Mouse (Mus musculus) heart, embryonic 15.5 days (tissue): Measurements from ENCODE around the gene Gmppb. TPM values are rescaled to one million over a fixed set of nuclear protein-coding genes. Genes with fewer than 3 reads are reported as not detected.
"Not testable (repeated sequence)": the region's sequence is repeated elsewhere in the genome, so short reads cannot be mapped to it uniquely, and the experiment has no call there.

Experiments
- ATAC-seq: fragments of 200-750 bp; cut with Nextera tagmentation; replicated peaks from 2 replicates; pipeline ENCODE4 v1.8.0; 2017; ENCODE audit warnings: low read depth, moderate TSS enrichment; ENCODE audit not compliant: insufficient number of reproducible peaks, insufficient read depth, low FRiP score
- H3K27ac ChIP-seq: fragments of 300-500 bp; sonication (generic); 2 replicates; pipeline ENCODE4 v1.5.1; 2015; ENCODE audit warnings: mild to moderate bottlenecking, inconsistent platforms
- H3K27me3 ChIP-seq: fragments of 300-500 bp; sonication (generic); 2 replicates; pipeline ENCODE4 v1.6.1; 2015; ENCODE audit warnings: inconsistent platforms
- H3K36me3 ChIP-seq: fragments of 300-500 bp; sonication (generic); 2 replicates; pipeline ENCODE4 v1.6.1; 2015; ENCODE audit warnings: mild to moderate bottlenecking, inconsistent platforms
- H3K4me1 ChIP-seq: fragments of 300-500 bp; sonication (generic); replicated peaks from 2 replicates; pipeline ENCODE4 v1.6.1; 2015; ENCODE audit warnings: inconsistent platforms
- H3K4me2 ChIP-seq: fragments of 300-500 bp; sonication (generic); 2 replicates; pipeline ENCODE4 v1.6.1; 2015; ENCODE audit warnings: inconsistent platforms, mild to moderate bottlenecking, moderate library complexity
- H3K4me3 ChIP-seq: fragments of 300-500 bp; sonication (generic); 2 replicates; pipeline ENCODE4 v1.5.1; 2015; ENCODE audit warnings: mild to moderate bottlenecking, inconsistent platforms
- H3K9ac ChIP-seq: fragments of 300-500 bp; sonication (generic); 2 replicates; pipeline ENCODE4 v1.6.1; 2015; ENCODE audit warnings: mild to moderate bottlenecking, inconsistent platforms
- H3K9me3 ChIP-seq: fragments of 300-500 bp; sonication (generic); replicated peaks from 2 replicates; pipeline ENCODE4 v1.6.1; 2016; ENCODE audit warnings: inconsistent platforms
- WGBS: fragments of 180-500 bp; shearing (Covaris S2); methylation state at CpG from one replicate; pipeline ENCODE4 v1.1.7; 2015; ENCODE audit warnings: mixed read lengths; 5-methylcytosine and 5-hydroxymethylcytosine counted together
- polyA plus RNA-seq: library from polyadenylated mRNA; unstranded; fragments of >200 nt; fragmentation: Nextera tagmentation; extraction: Ambion mirVana; gene quantifications from 2 replicates; pipeline ENCODE4 v1.2.1, GENCODE M21; 2015

Gmppb gene
- 18.3 and 23.8 TPM in 2 replicates for polyA plus RNA-seq

- H3K36me3 ChIP-seq, result peaks cover 40% of the 10 kb centered on the region
- 0% methylated on average over 35 of the region's 39 CpGs for WGBS
Measured at GRCm38 (mm10) chr9:108049016-108049455, at the start of gene Gmppb. Gene Gmppb (plus strand): TSS chr9:108049242.

GRCm38 (mm10) chr9:108001922-108002770, 46.9 kb upstream of the Gmppb start, which contains the start of gene Ip6k1:
Gene Ip6k1 (plus strand): TSS chr9:108002501.
- peak within 1 kb of the TSS; percentile 99 for H3K9ac ChIP-seq
- under 1% methylated on average over 51 of the region's 51 CpGs for WGBS
- peak within 1 kb of the TSS; percentile 81 for H3K4me2 ChIP-seq
- H3K27me3 ChIP-seq, result no peaks in the 10 kb centered on the region
- peak; percentile 99 for ATAC-seq
- peak within 1 kb of the TSS; percentile 96 for H3K27ac ChIP-seq
- H3K36me3 ChIP-seq, result no peaks in the 10 kb centered on the region
- H3K9me3 ChIP-seq, result no peaks in the 10 kb centered on the region
- H3K4me3 ChIP-seq, result peak within 1 kb of the TSS; percentile 99
- H3K4me1 ChIP-seq, result peaks cover 23% of the 10 kb centered on the region

More at GRCm38 (mm10) chr9:108049016-108049455, at the start of gene Gmppb:
- ATAC-seq, result peak; percentile 93
- Histone ChIP-seq H3K27me3 (no peaks in the 10 kb centered on the region), H3K9ac (peak within 1 kb of the TSS; percentile 78), H3K4me2 (peak within 1 kb of the TSS; percentile 88), H3K4me3 (peak within 1 kb of the TSS; percentile 77), H3K9me3 (no peaks in the 10 kb centered on the region), H3K4me1 (peaks cover 45% of the 10 kb centered on the region), H3K27ac (peak within 1 kb of the TSS; percentile 82)

- ATAC-seq, result peak; percentile 33
- Histone ChIP-seq H3K4me3 (peak overlapping the region; percentile 99), H3K4me2 (peak overlapping the region; percentile 73), H3K9me3 (no peaks in the 10 kb centered on the region), H3K36me3 (no peaks in the 10 kb centered on the region), H3K9ac (peak overlapping the region; percentile 99), H3K27me3 (no peaks in the 10 kb centered on the region), H3K27ac (peak overlapping the region; percentile 96), H3K4me1 (peaks cover 23% of the 10 kb centered on the region)
- under 1% methylated on average over 50 of the region's 50 CpGs for WGBS
Measured at GRCm38 (mm10) chr9:108002778-108003530, 46.1 kb upstream of the Gmppb start.

GRCm38 (mm10) chr9:108003531-108003890, 45.5 kb upstream of the Gmppb start:
- Histone ChIP-seq H3K9ac (peak overlapping the region; percentile 99), H3K9me3 (no peaks in the 10 kb centered on the region), H3K4me2 (peak overlapping the region; percentile 73), H3K27ac (peak overlapping the region; percentile 96; the same call in 1 of the 2 replicates), H3K27me3 (no peaks in the 10 kb centered on the region), H3K4me3 (peak overlapping the region; percentile 99), H3K4me1 (peaks cover 28% of the 10 kb centered on the region), H3K36me3 (no peaks in the 10 kb centered on the region)
- no peak for ATAC-seq
- 14% methylated on average over 8 of the region's 8 CpGs for WGBS

- peaks cover 7% of the 10 kb centered on the region; the same call in 1 of the 2 replicates for H3K36me3 ChIP-seq
- H3K4me2 ChIP-seq, result no peak overlapping the region
- no peaks in the 10 kb centered on the region for H3K27me3 ChIP-seq
- no peak overlapping the region for H3K9ac ChIP-seq
- H3K9me3 ChIP-seq, result no peaks in the 10 kb centered on the region
- H3K4me3 ChIP-seq, result no peak overlapping the region
- no peak for ATAC-seq
- 87% methylated on average over 5 of the region's 5 CpGs for WGBS
- no peak overlapping the region for H3K27ac ChIP-seq
- peaks cover 29% of the 10 kb centered on the region for H3K4me1 ChIP-seq
Measured at GRCm38 (mm10) chr9:108008041-108008440, 41.0 kb upstream of the Gmppb start.

- H3K36me3 ChIP-seq, result peaks cover 8% of the 10 kb centered on the region; the same call in 1 of the 2 replicates
- H3K4me3 ChIP-seq, result no peak overlapping the region
- no peak overlapping the region for H3K27ac ChIP-seq
- peaks cover 10% of the 10 kb centered on the region; the same call in 1 of the 2 replicates for H3K4me1 ChIP-seq
- no peaks in the 10 kb centered on the region for H3K27me3 ChIP-seq
- H3K9ac ChIP-seq, result no peak overlapping the region
- H3K4me2 ChIP-seq, result no peak overlapping the region
- no peaks in the 10 kb centered on the region for H3K9me3 ChIP-seq
- ATAC-seq, result no peak
Measured at GRCm38 (mm10) chr9:108010385-108010784, 38.7 kb upstream of the Gmppb start.

GRCm38 (mm10) chr9:108013577-108013976, 35.5 kb upstream of the Gmppb start:
- H3K36me3 ChIP-seq, H3K4me2 ChIP-seq, H3K27me3 ChIP-seq, H3K4me1 ChIP-seq, ATAC-seq, H3K9me3 ChIP-seq, H3K9ac ChIP-seq, H3K27ac ChIP-seq, H3K4me3 ChIP-seq: not testable (repeated sequence)
- WGBS, result 92% methylated on average over 2 of the region's 2 CpGs

- 82% methylated on average over 3 of the region's 3 CpGs for WGBS
- H3K4me3 ChIP-seq, result no peak overlapping the region
- no peak overlapping the region for H3K27ac ChIP-seq
- no peaks in the 10 kb centered on the region for H3K27me3 ChIP-seq
- no peak overlapping the region for H3K9ac ChIP-seq
- peaks cover 12% of the 10 kb centered on the region for H3K4me1 ChIP-seq
- peaks cover 8% of the 10 kb centered on the region; the same call in 1 of the 2 replicates for H3K36me3 ChIP-seq
- no peak overlapping the region for H3K4me2 ChIP-seq
- H3K9me3 ChIP-seq, result no peaks in the 10 kb centered on the region
- ATAC-seq, result no peak
Measured at GRCm38 (mm10) chr9:108017127-108017526, 31.9 kb upstream of the Gmppb start.

GRCm38 (mm10) chr9:108020741-108021140, 28.3 kb upstream of the Gmppb start:
- Histone ChIP-seq H3K4me1 (peaks cover 12% of the 10 kb centered on the region), H3K9ac (no peak overlapping the region), H3K27me3 (no peaks in the 10 kb centered on the region), H3K4me3 (no peak overlapping the region), H3K36me3 (peaks cover 19% of the 10 kb centered on the region), H3K9me3 (no peaks in the 10 kb centered on the region), H3K4me2 (0 out of 2 replicates have a peak overlapping the region, but pooled peaks have one; percentile 29), H3K27ac (peak overlapping the region; percentile 54)
- no peak for ATAC-seq
- WGBS, result 86% methylated on average over 1 of the region's 1 CpGs

GRCm38 (mm10) chr9:108023216-108023615, 25.8 kb upstream of the Gmppb start:
- no peaks in the 10 kb centered on the region for H3K27me3 ChIP-seq
- H3K4me2 ChIP-seq, result no peak overlapping the region
- H3K27ac ChIP-seq, result no peak overlapping the region
- no peak overlapping the region for H3K4me3 ChIP-seq
- H3K4me1 ChIP-seq, result peaks cover 12% of the 10 kb centered on the region
- H3K9ac ChIP-seq, result no peak overlapping the region
- ATAC-seq, result no peak
- peaks cover 39% of the 10 kb centered on the region for H3K36me3 ChIP-seq
- 88% methylated on average over 3 of the region's 3 CpGs for WGBS
- H3K9me3 ChIP-seq, result no peaks in the 10 kb centered on the region

GRCm38 (mm10) chr9:108026584-108026983, 22.5 kb upstream of the Gmppb start:
- H3K4me3 ChIP-seq, result no peak overlapping the region
- 95% methylated on average over 3 of the region's 3 CpGs for WGBS
- H3K9ac ChIP-seq, result no peak overlapping the region
- H3K9me3 ChIP-seq, result no peaks in the 10 kb centered on the region
- H3K4me1 ChIP-seq, result peaks cover 1% of the 10 kb centered on the region; the same call in 1 of the 2 replicates
- ATAC-seq, result no peak
- H3K36me3 ChIP-seq, result peaks cover 42% of the 10 kb centered on the region
- no peaks in the 10 kb centered on the region for H3K27me3 ChIP-seq
- no peak overlapping the region for H3K27ac ChIP-seq
- H3K4me2 ChIP-seq, result no peak overlapping the region
